In the genomic region with DNA sequence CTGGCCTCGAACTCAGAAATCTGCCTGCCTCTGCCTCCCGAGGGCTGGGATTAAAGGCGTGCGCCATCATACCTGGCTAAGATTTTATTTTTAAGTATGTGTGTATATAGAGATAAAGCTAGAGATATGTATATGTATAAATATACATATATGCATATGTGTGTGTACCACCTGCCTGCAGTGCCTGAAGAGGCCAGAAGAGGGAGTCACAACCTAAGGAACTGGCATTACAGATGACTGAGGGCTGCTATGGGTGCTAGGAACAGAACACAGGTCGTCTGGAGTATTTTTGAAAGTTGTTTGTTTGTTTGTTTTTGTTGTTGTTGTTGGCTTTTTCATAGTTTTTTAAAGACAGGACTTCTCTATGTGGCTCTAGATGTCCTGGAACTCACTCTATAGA, we compare ENCODE assay signal across 20 mouse cellular contexts. TPM values are rescaled to one million over a fixed set of nuclear protein-coding genes. Genes with fewer than 3 reads are reported as not detected.
DNase-seq lines count a peak whose midpoint lies in the region; ATAC-seq and TF ChIP-seq lines count a peak whose summit lies in the region.
"Had no signal": no experiment of that assay in that cellular context is flagged by ENCODE, and none has a peak within 500 bp of the region (broad histone marks: within the 10 kb centered on the region; RNA-seq: fewer than 3 reads in every experiment).

No protein-coding gene starts in this region.

- H3K36me3 ChIP-seq in hindbrain, postnatal 0 days (ENCODE audit: insufficient read depth, low read length) = no peaks in the 10 kb centered on the region
- no peaks in the 10 kb centered on the region for H3K36me3 ChIP-seq in hindbrain, embryonic 11.5 days (ENCODE audit: control insufficient read depth, insufficient read depth, low read length)
- H3K36me3 ChIP-seq in E14TG2a.4 (ENCODE audit: insufficient read depth, low read length) = no peaks in the 10 kb centered on the region
- H3K36me3 ChIP-seq in liver, embryonic 13.5 days = no peaks in the 10 kb centered on the region
- H3K36me3 ChIP-seq: heart, embryonic 15.5 days; hindbrain, embryonic 13.5 days; lung, embryonic 15.5 days had no signal

- no peak for DNase-seq in hindbrain, postnatal 0 days (ENCODE audit: low spot score)
- no peak for DNase-seq in hindbrain, embryonic 11.5 days (ENCODE audit: low spot score)
- DNase-seq in R1 (ENCODE audit: low read depth, low spot score) = peak; percentile 36
- DNase-seq in liver, embryonic 13.5 days = no peak
- DNase-seq in ovary, adult 18-20 months (ENCODE audit: low spot score) = no peak
- no peak for DNase-seq in adrenal gland, postnatal 36 days
- DNase-seq: adrenal gland, postnatal 14 days; cerebellum, adult 11 months; gastrocnemius, postnatal 36 days; kidney, adult 8-10 months; layer of hippocampus, adult 9-11 months; thymus, adult 18-20 months had no signal

- H3K9ac ChIP-seq in hindbrain, postnatal 0 days (replicated peaks; ENCODE audit: low read length) = no peak overlapping the region
- no peak overlapping the region for H3K9ac ChIP-seq in hindbrain, embryonic 11.5 days (ENCODE audit: low read depth, low read length)
- no peak overlapping the region for H3K9ac ChIP-seq in liver, embryonic 13.5 days
- H3K9ac ChIP-seq: heart, embryonic 15.5 days; hindbrain, embryonic 13.5 days; lung, embryonic 15.5 days had no signal

- no peaks in the 10 kb centered on the region for H3K27me3 ChIP-seq in hindbrain, postnatal 0 days (ENCODE audit: insufficient read depth, low read length)
- no peaks in the 10 kb centered on the region for H3K27me3 ChIP-seq in hindbrain, embryonic 11.5 days (ENCODE audit: control insufficient read depth, insufficient read depth, low read length)
- no peaks in the 10 kb centered on the region for H3K27me3 ChIP-seq in E14TG2a.4 (ENCODE audit: insufficient read depth, low read length)
- no peaks in the 10 kb centered on the region for H3K27me3 ChIP-seq in liver, embryonic 13.5 days
- H3K27me3 ChIP-seq: heart, embryonic 15.5 days; hindbrain, embryonic 13.5 days; lung, embryonic 15.5 days had no signal

- peak; percentile 15; the same call in 1 of the 2 replicates for TF ChIP-seq CTCF in hindbrain, postnatal 0 days (IDR thresholded peaks at IDR 0.05; ENCODE audit: low read depth)
- peak; percentile 34 for TF ChIP-seq CTCF in E14TG2a.4 (conservative IDR thresholded peaks at IDR 0.05; ENCODE audit: low read length)

- ATAC-seq in hindbrain, postnatal 0 days = no peak
- no peak for ATAC-seq in hindbrain, embryonic 11.5 days (ENCODE audit: low FRiP score)
- ATAC-seq in liver, embryonic 13.5 days (ENCODE audit: low read depth) = no peak
- no peak for ATAC-seq in erythroid progenitor cell, adult 5-6 weeks (replicated peaks; ENCODE audit: low FRiP score, poor library complexity, severe bottlenecking)

- H3K9me3 ChIP-seq in hindbrain, postnatal 0 days (ENCODE audit: low read length) = no peaks in the 10 kb centered on the region
- H3K9me3 ChIP-seq in hindbrain, embryonic 11.5 days (ENCODE audit: control insufficient read depth, low read length) = no peaks in the 10 kb centered on the region
- peaks cover 41% of the 10 kb centered on the region for H3K9me3 ChIP-seq in E14TG2a.4 (ENCODE audit: low read length)
- H3K9me3 ChIP-seq in liver, embryonic 13.5 days (replicated peaks) = 0 out of 2 replicates have a peak, but pooled peaks cover 5% of the 10 kb centered on the region
- H3K9me3 ChIP-seq: heart, embryonic 15.5 days; hindbrain, embryonic 13.5 days; lung, embryonic 15.5 days had no signal

- no peaks in the 10 kb centered on the region for H3K4me1 ChIP-seq in hindbrain, postnatal 0 days (ENCODE audit: insufficient read depth, low read length)
- H3K4me1 ChIP-seq in hindbrain, embryonic 11.5 days (replicated peaks; ENCODE audit: control insufficient read depth, insufficient read depth, low read length) = no peaks in the 10 kb centered on the region
- no peaks in the 10 kb centered on the region for H3K4me1 ChIP-seq in E14TG2a.4 (replicated peaks; ENCODE audit: low read depth, low read length)
- H3K4me1 ChIP-seq in liver, embryonic 13.5 days (replicated peaks) = peaks cover 39% of the 10 kb centered on the region
- H3K4me1 ChIP-seq: hindbrain, embryonic 13.5 days; lung, embryonic 15.5 days had no signal

- no peak overlapping the region for H3K27ac ChIP-seq in hindbrain, postnatal 0 days
- no peak overlapping the region for H3K27ac ChIP-seq in hindbrain, embryonic 11.5 days (ENCODE audit: low read depth, low read length)
- H3K27ac ChIP-seq in liver, embryonic 13.5 days = peak overlapping the region; percentile 79
- H3K27ac ChIP-seq: heart, embryonic 15.5 days; hindbrain, embryonic 13.5 days; lung, embryonic 15.5 days had no signal

- 95% methylated on average over 5 of the region's 5 CpGs for WGBS in hindbrain, postnatal 0 days
- 94% methylated on average over 5 of the region's 5 CpGs for WGBS in hindbrain, embryonic 11.5 days
- 89% methylated on average over 5 of the region's 5 CpGs for WGBS in liver, embryonic 13.5 days (ENCODE audit: insufficient replicate concordance)

- H3K4me3 ChIP-seq in hindbrain, postnatal 0 days (ENCODE audit: low read length) = no peak overlapping the region
- no peak overlapping the region for H3K4me3 ChIP-seq in hindbrain, embryonic 11.5 days (ENCODE audit: low read depth, low read length)
- no peak overlapping the region for H3K4me3 ChIP-seq in E14TG2a.4 (replicated peaks; ENCODE audit: low read length)
- no peak overlapping the region for H3K4me3 ChIP-seq in liver, embryonic 13.5 days (replicated peaks)
- H3K4me3 ChIP-seq: erythroblast, embryonic 14.5 days; heart, embryonic 15.5 days; hindbrain, embryonic 13.5 days; lung, embryonic 15.5 days had no signal

- no peak overlapping the region for H3K4me2 ChIP-seq in hindbrain, postnatal 0 days (ENCODE audit: low read depth, low read length)
- H3K4me2 ChIP-seq in hindbrain, embryonic 11.5 days (replicated peaks; ENCODE audit: low read depth, low read length) = no peak overlapping the region
- 0 out of 2 replicates have a peak overlapping the region, but pooled peaks have one; percentile 22 for H3K4me2 ChIP-seq in liver, embryonic 13.5 days
- H3K4me2 ChIP-seq: heart, embryonic 15.5 days; hindbrain, embryonic 13.5 days; lung, embryonic 15.5 days had no signal

RNA-seq across cellular contexts. Expression of a gene that starts 24.8 kb away (rescaled TPM):
- total RNA-seq in hindbrain, postnatal 0 days (2014; rRNA removed) = 9.7 and 15.3 TPM in 2 replicates
- 11.3 and 12.9 TPM in 2 replicates for polyA plus RNA-seq in hindbrain, postnatal 0 days (2015; fragmentation: Nextera tagmentation; extraction: Ambion mirVana)
- polyA plus RNA-seq in hindbrain, embryonic 11.5 days (2014; fragmentation: Nextera tagmentation; extraction: Ambion mirVana) = 2.5 and 2.8 TPM in 2 replicates
- polyA plus RNA-seq in liver, embryonic 13.5 days (2015; fragmentation: Nextera tagmentation; extraction: Ambion mirVana) = 0.96 and 1.6 TPM in 2 replicates
- under 1 TPM; 0.10 to 0.13 TPM for total RNA-seq in adrenal gland, postnatal 36 days (2021)
- total RNA-seq in erythroid progenitor cell, adult 5-6 weeks (2015; ENCODE audit: low replicate concordance) = not detected in 2 replicates
- not detected in 2 replicates for total RNA-seq in erythroid progenitor cell, adult 5-6 weeks (2017; ENCODE audit: low replicate concordance)
- total RNA-seq: gastrocnemius, postnatal 36 days; monocyte, adult 5-6 weeks; neutrophil, adult 5-6 weeks had no signal
- polyA plus RNA-seq: erythroblast, embryonic 14.5 days had no signal

RNA-seq across cellular contexts. Expression of a gene that starts 38.0 kb away (rescaled TPM):
- total RNA-seq in hindbrain, postnatal 0 days (2014; rRNA removed) = 26.9 and 29.6 TPM in 2 replicates
- polyA plus RNA-seq in hindbrain, postnatal 0 days (2015; fragmentation: Nextera tagmentation; extraction: Ambion mirVana) = 14.9 and 15.3 TPM in 2 replicates
- polyA plus RNA-seq in hindbrain, embryonic 11.5 days (2014; fragmentation: Nextera tagmentation; extraction: Ambion mirVana) = 8.1 and 11.5 TPM in 2 replicates
- 2.4 and 2.7 TPM in 2 replicates for polyA plus RNA-seq in liver, embryonic 13.5 days (2015; fragmentation: Nextera tagmentation; extraction: Ambion mirVana)
- total RNA-seq in adrenal gland, postnatal 36 days (2021) = 1 to 10 TPM; 6.1 to 9.8 TPM
- 1.7 and 6.1 TPM in 2 replicates for total RNA-seq in erythroid progenitor cell, adult 5-6 weeks (2015; ENCODE audit: low replicate concordance)
- 0.98 and 4.6 TPM in 2 replicates for total RNA-seq in erythroid progenitor cell, adult 5-6 weeks (2017; ENCODE audit: low replicate concordance)

RNA-seq across cellular contexts. Expression of a gene that starts 45.5 kb away (rescaled TPM):
- 55.2 and 60.6 TPM in 2 replicates for total RNA-seq in hindbrain, postnatal 0 days (2014; rRNA removed)
- polyA plus RNA-seq in hindbrain, postnatal 0 days (2015; fragmentation: Nextera tagmentation; extraction: Ambion mirVana) = 25.3 and 27.1 TPM in 2 replicates
- 25.6 and 26.3 TPM in 2 replicates for polyA plus RNA-seq in hindbrain, embryonic 11.5 days (2014; fragmentation: Nextera tagmentation; extraction: Ambion mirVana)
- 48.7 and 49.9 TPM in 2 replicates for polyA plus RNA-seq in liver, embryonic 13.5 days (2015; fragmentation: Nextera tagmentation; extraction: Ambion mirVana)
- 10 to 100 TPM; 58.1 to 69.5 TPM for total RNA-seq in adrenal gland, postnatal 36 days (2021)
- total RNA-seq in erythroid progenitor cell, adult 5-6 weeks (2015; ENCODE audit: low replicate concordance) = 127 and 193 TPM in 2 replicates
- 200 and 208 TPM in 2 replicates for total RNA-seq in erythroid progenitor cell, adult 5-6 weeks (2017; ENCODE audit: low replicate concordance)
